Mouse (Mus musculus) hematopoietic stem cell, adult 5-6 weeks (primary cell): ENCODE data around the gene Phf21a. TPM values are rescaled to one million over a fixed set of nuclear protein-coding genes. Genes with fewer than 3 reads are reported as not detected.
A peak's percentile ranks its signal among the peaks of the same experiment; 100 is the strongest.

Experiments used
- ATAC-seq, 2 experiments: fragments of 125-278 bp in 1 of 2; replicated peaks in 1 of 2; 2 replicates each; pipeline ENCODE4 v1.8.0; 2016 to 2017; ENCODE audit warnings: inconsistent platforms in 2 of 2, mild to moderate bottlenecking in 2 of 2, moderate number of reproducible peaks in 2 of 2, low read depth in 1 of 2, moderate TSS enrichment in 1 of 2; ENCODE audit not compliant: low FRiP score in 2 of 2, poor library complexity in 2 of 2, severe bottlenecking in 2 of 2, insufficient read depth in 1 of 2, low TSS enrichment in 1 of 2
- total RNA-seq: library from RNA; stranded (forward); fragments of 172-1452, 232-1000 nt; gene quantifications from 2 replicates; pipeline ENCODE4 v1.2.3, GENCODE M21; 2017

Phf21a gene
- total RNA-seq, 1 experiment from 2014 or later, result 52.3 TPM

DNA sequence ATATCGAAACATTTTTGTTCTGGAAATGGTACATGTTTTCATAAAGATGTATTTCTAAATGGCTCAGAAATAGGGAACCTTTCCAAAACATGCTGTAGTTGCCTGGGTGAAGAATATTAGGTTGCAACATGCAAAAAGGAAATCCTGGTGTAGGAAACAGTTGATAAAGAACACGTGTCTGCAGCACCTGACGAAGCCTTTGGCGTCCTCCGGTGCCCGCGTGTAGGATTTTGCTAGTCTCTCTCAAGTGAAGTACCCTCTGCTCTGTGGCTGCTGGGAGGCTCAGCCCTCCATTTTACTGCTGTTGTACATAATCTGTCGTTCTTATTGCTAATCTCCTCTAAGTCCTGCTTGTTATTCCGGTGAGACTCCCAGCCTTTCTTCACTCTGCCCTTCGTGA lies 207.0 kb downstream of the Phf21a start:
- ATAC-seq, result peak; percentile 71 to 82; a peak in 3 of 4 replicates

DNA sequence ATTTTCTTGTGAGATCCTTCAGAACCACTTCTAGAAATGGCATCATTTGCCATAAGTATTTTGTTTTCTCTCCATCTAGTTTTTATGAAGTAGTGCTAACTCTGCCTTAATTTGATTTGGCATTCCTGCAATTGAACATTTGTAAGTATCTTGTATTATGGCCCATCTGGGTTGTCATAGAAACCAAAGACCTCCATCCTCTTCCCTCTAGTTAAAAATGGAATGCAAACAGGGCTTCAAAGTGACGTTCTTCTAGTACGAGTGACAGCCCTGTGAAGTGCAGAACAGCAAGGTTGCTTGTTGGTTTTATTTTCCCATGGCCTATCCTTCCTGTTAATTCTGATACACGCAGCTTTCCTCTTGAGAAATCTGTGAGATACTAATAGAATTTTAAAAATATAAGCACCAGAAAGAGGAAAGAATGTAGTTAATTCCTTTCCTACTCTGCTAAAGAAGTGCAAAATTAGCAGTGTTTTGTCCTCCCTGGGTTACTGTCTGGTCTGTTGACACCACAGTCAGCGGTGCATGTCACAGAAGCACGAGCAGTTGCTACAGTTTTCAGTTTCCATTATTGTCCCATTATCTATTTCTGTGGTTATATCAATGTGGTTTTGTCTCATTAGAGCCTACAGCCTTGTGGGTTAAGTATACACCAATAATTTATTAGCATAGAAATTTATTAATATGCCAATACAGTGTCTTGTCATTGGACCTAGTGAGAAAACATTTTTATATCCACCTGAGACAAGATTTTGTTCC lies 209.1 kb downstream of the Phf21a start:
- ATAC-seq, result no peak

DNA sequence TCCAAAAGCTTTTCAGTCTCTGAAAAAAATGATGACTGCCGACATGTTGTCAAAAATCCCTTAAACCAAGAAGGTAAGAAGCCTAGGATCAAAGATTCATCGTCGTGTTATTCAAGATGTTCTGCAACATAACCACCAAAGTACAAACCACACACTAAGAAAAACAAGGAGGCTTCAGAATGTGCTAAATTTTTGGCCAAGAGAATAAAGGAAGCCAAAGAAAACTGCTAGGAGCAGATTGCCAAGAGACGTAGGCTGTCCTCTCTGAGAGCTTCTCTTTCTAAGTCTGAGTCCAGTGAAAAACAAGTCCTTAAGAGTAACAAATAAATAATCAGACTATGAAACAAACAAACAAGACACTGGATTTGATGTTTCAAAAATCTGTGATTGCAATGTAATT lies 219.6 kb downstream of the Phf21a start:
- no peak for ATAC-seq

DNA sequence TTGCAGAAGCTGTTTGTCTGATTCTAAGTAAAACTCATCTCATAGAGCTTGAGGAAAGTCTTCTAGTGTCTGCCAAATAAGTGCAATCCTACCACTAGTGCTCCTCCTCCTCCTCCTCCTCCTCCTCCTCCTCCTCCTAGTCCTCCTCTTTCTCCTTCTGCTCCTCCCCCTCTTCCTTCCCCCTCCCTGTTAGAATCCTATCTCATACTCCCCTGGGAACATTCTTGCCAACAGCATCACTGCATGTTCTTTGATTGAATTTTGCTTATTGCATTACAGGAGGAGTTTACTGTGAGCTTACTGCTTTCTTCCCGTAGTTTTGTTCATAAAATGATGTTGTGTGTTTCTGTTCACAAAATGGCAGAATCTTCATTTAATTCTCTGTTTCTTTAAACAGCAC lies 221.1 kb downstream of the Phf21a start:
- ATAC-seq, result no peak

DNA sequence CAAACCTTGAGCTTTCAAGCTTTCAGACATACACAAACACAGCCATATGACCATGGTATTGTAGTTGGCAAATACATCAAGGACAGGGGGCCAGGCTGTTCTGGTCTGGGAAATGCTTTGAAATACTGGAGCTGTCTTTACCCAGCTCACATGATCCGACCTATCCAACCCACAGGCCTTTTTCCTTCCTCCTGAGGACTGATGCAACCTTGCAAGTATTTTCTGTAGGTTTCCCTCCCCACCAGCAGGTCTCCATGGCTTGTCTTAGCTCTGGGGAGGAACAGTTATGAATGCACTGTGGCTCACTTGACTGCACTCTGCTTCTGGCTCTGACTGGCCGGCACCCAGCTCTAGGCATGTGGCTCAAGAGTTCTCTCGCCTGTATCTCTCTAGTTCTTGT lies 223.7 kb downstream of the Phf21a start:
- ATAC-seq, result peak in 1 of 2 experiments; percentile 25; a peak in 1 of 4 replicates

DNA sequence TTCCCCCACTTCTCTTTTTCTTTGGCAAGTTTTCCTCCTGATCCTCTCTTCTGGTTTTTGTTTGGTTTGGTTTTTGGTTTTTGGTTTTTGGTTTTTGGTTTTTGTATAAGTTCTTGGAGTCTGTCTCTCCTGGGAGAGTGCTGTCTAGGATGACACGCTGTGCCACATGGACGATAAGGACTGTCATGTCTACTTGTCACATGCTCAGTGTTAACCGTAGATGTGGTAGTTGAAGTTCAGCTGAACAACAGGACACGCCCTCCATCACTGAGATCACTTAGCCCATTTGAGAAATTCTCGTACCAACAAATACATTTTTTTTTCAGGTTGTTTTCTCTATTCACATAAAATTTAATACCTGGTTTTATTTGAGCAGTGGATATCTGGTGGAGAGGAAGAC lies 224.3 kb downstream of the Phf21a start:
- ATAC-seq, result no peak

DNA sequence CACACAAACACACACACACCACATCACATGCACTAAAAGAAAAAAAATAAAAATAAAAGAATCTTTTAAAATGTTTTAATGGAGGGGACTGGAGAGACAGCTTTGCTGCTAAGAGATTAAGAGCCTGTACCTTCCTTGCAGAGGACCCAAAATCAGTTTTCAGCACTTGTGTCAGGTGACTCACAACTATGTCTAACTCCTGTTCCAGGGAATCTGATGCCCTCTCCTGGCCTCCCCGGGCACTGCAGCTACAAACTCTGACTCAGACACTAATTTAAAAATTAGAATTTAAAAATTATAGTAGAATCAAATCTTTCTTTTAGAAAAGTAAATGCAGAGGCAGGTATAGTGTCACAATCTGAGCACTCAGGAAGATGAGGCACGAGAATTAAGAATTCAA lies 229.8 kb downstream of the Phf21a start:
- ATAC-seq, result no peak

DNA sequence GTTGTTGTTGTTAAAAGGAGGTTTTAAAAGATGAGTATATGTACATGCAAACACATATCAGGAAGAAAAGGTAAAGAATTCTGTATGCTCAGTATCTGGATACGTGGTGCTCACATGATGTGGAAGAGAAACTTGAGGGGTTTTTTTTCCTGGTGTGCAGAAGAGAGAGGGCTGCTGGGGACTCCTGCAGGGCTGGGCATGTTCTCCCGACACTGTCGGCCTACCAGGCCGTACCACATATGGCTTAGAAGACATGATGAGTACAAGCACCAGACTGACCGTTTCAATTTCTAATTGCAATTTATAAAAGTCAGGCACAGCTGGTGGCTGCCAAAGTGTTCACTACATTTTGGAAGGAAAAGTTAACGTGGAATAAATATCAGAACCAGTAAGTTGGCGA lies 232.8 kb downstream of the Phf21a start:
- no peak for ATAC-seq

DNA sequence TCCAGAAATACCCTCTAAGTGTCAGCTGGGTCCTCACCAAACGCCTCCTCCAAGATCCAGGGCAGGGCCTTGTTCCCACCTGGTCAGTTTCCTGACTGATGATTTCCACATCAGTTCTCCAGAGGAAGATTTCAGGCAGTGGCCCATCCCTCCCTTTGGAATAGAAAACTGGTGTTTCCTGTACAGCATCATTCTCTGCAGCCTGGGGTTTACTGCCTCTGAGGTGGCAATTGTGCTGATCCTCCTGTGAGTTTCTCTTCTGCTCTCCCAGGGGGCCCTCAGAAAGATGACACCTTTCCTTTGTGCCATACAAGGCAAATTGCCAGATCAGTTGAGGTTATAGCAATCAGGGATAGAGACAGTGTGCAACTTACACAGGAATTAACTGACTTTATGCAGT lies 233.3 kb downstream of the Phf21a start:
- no peak for ATAC-seq

DNA sequence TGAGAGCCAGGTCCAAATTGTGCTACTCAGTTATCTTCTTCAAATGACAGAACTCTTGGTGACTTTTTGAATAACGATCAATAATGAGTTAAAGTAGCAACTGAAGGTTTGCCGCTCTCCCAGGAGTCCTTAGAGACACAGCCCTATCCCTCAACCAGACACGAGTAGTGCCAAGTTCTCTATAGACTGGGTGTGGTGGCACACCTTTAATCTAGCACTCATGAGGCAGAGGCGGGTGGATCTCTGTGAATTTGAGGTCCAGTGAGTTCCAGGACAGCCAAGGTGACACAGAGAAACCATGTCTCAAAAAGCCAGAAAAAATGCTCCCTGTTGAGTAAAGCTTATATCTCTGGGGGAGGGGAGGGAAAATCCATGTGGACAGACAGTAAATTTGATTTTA lies 234.7 kb downstream of the Phf21a start:
- no peak for ATAC-seq

DNA sequence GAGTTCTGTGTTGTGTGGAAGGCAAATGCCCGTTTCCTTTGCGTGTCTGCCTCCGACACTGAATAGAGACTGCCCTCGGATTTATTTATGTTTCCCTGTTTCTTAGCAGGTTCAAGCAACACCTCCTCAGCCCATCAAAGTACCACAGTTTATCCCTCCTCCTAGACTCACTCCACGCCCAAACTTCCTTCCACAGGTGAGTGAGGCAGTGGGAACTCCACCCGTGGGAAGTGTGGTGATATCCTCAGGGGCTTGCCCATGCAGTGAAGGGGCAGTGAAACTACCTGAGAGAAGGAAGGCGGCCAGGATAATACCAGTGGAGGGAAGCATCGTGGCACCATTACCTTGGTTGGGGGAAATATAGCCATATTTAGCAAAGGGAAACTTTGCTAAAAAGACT lies 235.3 kb downstream of the Phf21a start:
- no peak for ATAC-seq

DNA sequence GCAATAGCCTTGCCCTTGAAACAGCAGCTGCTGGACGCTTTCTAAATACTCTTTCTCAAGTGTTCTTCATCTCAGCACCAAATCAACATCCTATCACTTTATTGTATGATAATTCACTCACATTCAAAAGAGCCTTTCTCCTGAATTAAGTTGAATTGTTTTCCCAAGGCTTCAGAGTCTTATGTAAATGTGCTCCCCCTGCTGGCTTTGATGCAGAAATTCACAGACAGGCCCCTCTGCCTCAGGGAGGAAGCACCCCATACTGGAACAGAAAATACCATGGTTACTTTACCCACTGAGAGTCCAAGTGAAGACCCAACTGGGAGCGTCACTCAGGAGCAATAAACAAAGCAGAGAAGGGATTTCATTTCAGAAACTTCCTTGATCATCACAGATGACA lies 237.9 kb downstream of the Phf21a start:
- ATAC-seq, result peak in 1 of 2 experiments; percentile 66; a peak in 2 of 4 replicates

DNA sequence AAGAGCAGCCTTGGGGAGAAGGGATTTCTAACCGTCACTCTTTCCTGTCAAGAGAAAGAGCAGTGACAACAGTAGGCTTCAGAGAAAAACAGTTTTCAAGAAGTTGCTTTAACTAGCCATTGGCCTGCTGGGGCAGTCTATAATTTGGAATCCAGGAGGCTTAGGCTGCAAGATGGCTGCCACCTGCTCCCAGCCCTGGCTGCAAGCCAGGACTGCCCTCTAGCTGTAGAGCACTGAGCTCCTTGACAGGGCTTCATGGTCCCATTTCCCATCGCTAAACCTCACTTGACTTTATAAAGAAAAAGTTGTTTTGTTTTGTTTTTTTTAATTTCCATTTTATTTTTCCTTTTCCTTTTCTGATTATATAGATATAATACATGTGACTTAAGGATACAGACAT lies 238.5 kb downstream of the Phf21a start:
- no peak for ATAC-seq

DNA sequence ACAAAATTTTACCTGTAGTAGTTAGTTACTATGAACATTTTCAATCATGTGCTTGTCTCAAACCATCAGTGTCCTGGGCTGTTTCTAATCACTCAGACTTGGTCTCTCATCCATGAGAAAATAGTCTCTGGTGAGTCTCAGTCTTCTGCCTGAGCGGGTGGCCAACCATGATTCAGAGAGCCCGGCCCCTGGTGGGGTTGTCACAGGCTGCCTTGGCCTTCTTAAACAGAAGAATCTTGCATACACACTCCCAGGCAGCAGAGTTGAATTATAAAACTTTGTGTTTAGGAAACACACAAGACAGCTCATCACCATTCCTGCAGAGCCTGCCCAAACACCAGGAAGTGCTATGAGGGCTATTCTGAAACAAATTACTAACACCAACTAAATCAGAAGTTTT lies 239.0 kb downstream of the Phf21a start:
- no peak for ATAC-seq

DNA sequence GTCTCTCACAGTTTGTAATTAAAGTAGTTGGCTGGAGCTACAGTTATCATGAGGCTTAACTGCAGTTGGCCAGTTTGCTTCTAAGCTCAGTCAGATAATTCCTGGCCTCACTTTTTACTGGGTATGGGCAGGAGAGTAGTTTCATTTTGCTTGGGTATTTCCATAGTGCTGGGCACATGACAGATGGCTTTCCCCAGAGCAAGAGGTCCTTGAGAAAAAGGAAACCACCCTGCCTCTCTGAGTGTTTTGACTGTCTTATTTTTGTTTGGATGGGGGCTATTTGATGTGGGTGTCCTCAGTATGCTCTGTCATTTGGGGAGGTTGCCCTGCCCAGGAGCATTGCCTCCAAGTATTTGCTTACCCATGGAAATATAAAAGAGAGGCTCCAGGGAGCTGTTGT lies 249.5 kb downstream of the Phf21a start:
- no peak for ATAC-seq

DNA sequence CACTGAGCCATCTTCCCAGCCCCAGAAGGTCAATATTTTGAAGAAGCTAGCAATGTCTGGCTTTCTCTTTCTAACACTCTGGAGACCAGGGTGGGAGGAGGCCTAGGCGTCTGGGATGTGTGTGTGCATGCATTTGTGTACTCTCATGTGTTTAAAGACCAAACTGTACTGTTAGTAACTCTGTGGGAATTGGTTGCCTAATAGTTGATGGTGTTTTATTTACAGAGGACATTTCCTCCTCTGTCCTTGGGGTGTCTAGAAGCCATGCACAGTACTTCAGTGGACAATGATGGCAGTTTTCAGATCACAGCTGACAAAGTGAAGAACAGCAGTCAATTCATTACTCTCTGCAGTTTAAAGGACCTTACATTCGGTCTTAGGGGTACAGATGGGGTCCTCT lies 254.3 kb downstream of the Phf21a start:
- no peak for ATAC-seq

DNA sequence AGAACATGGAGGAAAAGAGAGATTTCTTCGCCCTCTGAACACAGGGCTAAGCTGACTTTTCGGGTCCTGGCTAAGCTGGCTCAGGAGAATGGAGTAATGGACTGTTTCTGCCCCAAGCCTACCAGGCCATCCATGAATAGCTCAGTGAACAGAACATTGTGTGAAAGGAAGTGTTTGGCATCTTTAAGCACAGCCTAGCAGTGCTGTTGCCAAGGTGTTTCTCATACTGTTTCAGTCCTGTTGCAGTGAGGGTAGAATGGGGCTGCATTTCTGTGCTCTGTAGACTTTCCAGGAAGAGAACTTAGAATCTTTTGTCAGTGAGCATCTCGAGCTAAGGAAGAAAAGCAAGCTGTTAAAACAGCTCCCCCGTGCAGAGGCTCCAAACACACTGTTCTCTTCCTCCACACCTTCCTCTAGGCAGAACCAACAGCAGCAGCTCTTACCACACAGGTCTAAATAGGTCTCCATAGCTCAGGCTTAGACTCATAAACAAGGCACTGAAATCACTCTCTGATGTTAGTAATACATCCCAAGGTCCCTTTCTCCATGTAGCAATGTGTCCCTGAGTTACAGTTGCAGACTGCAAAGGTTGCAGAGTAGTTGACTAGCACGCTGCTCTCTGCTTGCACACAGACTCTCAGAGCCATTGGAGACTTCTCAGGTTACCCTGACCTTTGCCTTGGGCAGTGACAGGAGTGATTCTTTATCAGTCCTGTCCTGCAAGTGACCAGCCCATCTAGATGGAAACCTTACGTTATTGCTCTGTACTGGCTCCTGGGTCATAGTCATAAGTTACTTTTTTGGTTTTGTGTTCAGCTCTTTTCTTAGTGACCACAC lies 256.9 kb downstream of the Phf21a start:
- ATAC-seq, result no peak

DNA sequence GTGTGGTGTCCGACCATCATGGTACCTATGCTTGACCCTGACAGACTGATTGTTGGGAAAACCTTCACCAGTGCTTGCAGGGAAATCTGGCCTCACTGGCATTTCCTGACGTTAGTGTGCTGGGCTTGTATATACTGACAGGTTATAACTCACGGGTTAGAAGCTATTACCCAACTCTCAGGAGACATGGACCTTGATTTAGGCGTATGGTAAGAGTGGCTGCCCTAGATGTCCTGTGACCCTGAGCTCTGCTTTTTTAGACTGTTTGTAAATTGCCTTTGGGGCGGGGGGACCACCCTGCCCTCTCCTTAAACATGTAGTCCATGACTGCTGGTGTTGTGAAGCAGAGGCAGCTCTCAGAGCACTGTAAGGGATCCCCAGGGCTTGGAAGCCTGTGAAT lies 257.8 kb downstream of the Phf21a start:
- no peak for ATAC-seq

DNA sequence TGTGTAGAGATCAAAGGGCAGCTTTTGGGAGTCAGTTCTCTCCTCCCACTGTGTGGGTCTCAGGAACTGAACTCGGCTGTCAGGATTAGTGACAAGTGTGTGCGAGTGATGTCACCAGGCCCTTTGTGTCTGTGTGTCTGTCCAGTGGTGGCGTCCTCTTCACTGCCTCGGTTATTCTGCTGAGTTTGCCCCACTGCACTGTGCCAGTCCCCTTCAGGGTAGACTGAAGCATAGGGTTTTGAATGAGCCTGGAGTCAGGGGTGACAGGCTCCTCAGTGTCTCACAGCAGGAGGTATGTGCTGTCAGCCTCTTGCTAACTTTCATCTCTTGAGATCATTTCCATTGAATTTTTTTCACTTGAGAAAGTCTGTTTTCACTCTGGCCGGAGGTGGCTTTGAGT lies 260.5 kb downstream of the Phf21a start:
- ATAC-seq, result no peak
